Mouse (Mus musculus): ENCODE results near the gene Slit1.

GRCm38 (mm10) chr19:41670473-41670872, 73.0 kb downstream of the Slit1 start:
- TF ChIP-seq POLR2A (IDR thresholded peaks at IDR 0.05; ENCODE audit: borderline replicate concordance, extremely low read depth, insufficient read depth, insufficient read length, poor library complexity, severe bottlenecking): no peak
- TF ChIP-seq CTCF (IDR thresholded peaks at IDR 0.05; ENCODE audit: borderline replicate concordance, extremely low read depth, insufficient read depth, insufficient read length): no peak
